Mouse (Mus musculus): ENCODE measurements around the gene Selenov.
A peak's percentile ranks its signal among the peaks of the same experiment; 100 is the strongest.

Gene Selenov

DNA sequence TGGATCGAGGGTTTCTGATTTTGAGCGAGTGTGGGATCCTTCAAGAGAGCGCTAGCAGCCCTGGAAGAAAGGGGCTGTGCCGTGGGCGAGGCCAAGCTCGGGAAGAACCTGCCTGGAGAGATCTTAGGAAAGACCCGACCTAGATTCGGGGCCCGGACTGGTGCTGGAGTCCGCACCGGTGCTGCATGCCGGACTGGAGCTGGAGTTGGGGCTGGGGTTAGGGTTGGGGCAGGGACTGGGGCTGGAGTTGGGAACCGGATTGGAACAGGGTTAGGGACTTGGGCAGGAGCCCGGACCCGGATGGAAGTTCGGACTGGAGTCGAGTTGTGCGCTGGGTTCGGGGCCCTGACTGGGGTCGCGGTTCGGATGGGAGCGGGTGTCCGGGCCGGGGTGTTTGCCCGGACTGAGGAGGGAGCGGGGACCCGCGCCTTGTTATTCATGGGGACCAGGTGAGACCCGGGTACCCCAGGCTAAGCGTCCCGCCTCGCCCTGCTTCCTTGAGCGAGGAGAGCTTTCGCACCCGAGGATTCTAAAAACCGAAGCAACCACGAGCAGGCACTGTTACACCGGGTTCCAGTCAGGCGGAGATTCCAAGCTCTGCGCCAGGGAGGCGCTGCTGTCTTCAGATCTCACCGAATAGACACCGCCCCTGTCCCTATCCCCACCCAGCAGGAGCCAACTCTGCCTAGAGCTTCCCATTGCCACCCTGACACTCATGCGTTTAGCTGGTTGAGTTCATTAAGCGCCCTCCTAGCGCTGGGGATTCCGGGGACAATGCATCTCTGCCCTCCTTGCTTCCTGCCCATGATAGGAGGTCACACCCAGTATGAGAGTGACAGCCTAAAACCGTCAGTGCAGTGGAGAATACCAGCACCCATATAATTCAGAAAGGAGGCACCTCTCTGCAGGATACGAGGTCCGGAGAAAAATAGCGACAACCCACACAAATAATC lies at the start of gene Selenov:
TSS of gene Selenov (minus strand) at position 549 of the 953 bp plus-strand sequence.
- DNase-seq: no peak

DNA sequence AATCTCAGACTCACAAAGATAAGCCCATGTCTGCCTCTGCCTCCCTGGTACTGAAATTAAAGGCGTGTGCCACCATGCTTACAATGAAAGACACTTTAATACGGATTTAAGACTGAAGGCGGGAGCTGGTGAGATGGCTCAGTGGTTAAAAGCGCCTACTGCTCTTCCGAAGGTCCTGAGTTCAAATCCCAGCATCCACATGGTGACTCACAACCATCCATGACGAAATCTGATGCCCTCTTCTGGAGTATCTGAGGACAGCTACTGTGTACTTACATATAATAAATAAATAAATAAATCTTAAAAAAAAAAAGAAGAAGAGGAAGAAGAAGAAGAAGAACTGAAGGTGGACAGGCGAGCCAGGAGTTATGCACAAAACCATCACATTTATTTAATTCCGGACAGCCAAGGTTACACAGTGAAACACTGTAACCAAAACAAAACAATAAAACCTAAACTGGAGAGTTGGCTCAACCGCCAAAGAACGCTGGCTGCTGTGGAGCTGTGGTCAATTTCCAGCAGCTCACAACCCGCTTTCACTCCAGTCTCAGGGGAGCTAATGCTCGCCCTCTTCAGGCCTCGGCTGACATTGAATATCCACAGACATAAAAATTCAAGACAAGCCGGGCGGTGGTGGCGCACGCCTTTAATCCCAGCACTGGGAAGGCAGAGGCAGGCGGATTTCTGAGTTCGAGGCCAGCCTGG lies 48.4 kb upstream of the Selenov start:
- DNase-seq: peak; percentile 64

DNA sequence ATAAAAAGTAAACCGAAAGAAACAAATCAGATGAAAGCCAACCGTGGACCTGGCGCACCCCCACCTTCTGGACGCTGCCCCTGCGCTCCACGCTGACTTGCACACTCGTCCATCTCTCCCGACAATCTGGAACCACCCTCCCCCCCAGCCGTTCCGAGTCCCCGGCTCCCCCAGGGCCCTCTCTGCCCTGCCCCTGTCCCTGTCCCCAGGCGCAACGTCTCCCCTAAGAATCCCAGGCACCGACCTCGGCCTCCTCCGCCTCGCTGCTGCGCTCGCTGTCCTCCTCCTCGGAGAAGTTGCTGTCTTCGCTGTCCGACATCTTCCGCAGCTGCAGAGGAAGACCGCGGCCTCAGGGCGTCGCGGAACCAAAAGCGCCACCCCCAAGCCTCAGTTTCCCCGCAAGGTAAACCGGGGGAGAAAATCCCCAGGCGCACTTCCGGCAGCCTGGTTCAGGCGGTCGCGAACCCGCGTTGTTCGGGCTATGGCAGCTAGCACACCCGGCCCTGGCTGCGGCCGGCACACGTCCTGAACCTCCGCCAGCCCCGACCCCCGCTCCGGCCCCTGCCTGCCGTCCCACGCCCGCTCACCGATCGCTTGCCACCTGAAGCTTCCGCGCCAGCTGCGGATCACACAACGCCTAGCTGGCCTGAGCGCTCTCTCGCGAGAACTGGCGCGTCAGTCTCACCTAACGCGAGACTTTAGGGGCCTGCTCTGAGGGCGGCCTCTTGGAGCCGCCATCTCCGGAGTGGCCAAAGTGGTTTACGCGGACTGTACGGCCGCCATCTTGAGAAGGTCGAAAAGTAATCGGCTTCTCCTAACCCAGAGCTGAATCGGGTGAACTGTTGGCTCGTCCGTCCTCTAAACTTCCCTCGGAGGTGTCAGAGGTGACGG lies 47.4 kb upstream of the Selenov start, which contains the start of gene Supt5:
TSS of gene Supt5 (minus strand) at position 639 of the 891 bp plus-strand sequence.
- DNase-seq: peak; percentile 98

DNA sequence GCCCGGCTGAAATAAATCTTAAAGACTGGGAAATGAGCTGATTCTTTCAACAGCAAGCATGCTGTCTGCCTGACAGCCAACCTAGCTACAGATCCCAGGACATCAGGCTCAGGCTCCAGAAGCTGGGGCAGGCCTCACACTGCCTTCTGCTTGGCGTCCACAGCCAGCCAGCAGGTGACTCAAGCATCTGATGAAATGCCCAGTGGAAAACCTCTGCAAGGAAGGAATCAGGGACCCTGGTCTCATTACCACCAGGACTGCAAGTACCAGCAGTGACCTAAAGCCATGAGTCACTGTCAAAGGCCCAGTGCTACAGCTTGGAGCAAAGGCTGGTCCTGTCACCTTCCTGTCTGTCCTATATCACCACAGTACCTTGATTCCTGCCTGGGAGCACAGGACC lies 44.5 kb upstream of the Selenov start:
- DNase-seq: no peak

DNA sequence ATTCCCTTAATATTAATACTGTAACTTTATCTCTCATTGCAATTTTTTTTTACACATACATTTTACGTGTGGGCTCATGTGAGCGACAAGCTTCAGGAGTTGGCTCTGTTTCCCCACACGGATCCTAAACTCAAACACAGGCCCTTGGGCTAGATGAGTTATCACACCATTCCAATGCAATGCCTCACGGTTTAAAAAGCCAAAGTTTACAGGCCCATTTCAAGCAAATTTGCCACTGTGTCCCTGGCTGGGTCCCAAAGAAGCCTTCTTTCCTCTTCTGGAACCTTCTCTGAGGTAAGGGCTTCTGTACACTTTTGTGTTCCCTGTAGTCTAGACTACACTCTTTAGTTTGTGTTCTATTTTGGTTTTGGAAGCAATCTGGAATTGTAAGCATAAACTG lies 43.5 kb upstream of the Selenov start:
- no peak for DNase-seq

DNA sequence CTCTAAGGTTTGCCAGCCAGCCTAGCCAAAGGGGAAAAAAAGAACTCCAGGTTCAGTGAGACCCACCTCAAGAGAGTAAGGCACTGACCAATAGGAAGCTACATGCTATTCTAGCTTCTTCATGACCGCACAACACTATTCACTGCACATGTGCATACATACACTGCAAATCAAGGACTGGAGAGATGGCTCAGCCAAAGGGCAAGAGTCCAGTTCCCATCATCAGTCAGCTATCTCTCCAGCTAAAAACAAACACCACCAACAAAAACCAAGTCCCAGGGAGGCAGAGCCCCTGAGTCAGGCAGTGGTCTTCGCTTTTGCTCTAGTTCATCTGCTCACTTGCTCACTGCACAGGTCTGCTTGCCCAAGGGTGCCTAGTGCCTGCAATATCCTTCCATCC lies 37.3 kb upstream of the Selenov start:
- DNase-seq: no peak

DNA sequence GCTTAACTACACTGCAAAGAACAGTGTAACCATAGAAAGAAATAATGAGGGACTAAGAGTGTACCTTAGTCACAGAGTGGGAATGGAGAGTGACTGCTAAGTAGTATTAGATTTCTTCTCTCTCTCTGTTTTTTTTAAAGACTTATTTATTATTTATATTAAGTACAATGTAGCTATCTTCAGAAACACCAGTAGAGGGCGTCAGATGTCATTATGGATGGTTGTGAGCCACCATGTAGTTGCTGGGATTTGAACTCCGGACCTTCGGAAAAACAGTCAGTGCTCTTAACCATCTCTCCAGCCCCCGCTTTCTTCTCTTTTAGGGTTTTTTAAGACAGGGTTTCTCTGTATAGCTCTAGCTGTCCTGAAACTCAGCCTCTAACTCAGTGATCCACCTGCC lies 35.5 kb upstream of the Selenov start:
- DNase-seq: no peak

DNA sequence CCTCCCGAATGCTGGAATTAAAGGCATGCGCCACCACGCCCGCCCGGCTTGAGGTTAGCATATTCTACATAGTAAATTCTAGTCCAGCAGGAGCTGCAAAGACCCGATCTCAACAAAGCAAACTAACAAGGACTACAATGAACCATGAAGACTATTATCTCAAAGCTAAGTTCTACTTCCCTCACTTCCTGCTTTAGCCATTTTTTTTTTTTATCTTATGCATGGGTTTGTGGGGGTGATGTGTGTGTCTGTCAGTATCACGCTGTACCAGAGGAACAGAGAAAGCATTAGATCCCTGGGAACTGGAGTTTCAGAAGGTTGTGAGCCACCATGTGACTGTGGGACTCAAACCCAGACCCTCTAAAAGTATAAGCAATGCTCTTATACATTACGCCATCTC lies 34.3 kb upstream of the Selenov start:
- DNase-seq: no peak

DNA sequence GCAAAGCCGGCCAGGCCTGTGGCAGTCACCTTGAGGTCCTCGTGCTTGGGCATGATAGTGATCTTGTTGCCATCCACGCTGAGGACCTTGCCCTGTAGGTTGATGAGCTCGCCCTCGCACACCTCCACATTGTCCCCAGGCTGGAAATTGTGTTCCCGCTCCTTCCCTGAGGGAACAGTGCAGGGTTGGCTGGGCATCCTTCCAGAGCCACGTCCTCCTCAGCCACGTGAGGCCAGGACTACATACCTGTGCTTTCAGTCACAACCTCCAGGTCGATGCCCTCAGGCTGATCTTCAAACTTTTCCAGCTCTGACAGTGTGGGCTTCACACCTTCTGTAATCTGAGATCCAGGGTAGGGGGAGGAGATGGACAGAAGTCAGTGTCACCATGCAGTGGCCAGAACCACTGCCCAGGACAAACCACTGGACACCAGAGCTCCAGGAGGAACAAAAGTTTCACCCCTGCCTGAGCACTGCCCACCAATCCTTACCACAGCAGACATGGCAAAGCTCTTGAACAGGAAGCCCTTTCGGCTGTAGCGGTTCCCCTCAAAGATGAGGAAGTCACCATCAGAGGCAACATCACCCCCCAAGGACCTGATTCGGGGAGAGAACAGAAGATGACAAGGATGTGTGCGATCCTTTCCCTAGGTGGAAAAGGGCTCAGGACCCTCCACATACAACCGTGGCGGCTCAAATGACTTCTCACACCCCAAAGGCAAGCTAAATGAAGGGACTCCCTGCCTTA lies 31.2 kb upstream of the Selenov start:
- DNase-seq: no peak

DNA sequence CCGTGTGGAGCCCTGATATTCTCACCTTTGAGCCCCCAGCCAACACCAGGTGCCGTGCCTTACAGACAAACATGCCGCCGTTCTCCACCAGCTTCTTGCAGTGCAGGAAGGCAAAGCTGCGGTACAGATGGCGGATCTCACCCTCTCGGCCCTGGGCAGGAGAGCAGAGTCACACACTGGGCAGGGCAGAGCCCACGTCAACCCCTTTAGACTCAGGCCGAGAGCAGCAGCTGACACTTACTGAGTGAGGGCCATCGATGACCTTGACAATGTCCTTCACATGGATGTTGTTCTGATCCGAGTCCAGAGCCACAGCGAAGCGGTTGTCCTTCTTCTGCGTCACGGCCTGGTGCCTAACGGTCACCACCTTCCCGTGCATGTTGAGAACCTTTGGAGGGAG lies 27.7 kb upstream of the Selenov start:
- no peak for DNase-seq

DNA sequence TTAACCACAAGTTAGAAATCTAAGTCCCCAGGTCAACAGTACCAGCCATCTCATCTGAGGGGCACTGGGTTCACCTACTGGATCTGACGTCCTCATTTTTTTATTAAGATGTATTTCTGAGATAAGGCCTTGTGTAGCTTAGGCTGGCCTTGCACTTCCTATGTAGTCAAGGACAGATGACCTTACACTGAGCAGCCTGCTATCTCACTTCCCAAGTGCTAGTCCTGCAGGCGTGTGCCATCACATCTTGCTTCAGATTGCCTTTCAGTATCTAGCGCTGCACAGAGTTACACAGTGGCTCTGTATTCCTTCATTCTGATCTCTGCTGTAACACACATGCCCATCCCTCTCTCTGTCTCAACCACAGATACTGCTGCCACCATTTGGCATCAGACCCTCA lies 27.1 kb upstream of the Selenov start:
- DNase-seq: no peak

DNA sequence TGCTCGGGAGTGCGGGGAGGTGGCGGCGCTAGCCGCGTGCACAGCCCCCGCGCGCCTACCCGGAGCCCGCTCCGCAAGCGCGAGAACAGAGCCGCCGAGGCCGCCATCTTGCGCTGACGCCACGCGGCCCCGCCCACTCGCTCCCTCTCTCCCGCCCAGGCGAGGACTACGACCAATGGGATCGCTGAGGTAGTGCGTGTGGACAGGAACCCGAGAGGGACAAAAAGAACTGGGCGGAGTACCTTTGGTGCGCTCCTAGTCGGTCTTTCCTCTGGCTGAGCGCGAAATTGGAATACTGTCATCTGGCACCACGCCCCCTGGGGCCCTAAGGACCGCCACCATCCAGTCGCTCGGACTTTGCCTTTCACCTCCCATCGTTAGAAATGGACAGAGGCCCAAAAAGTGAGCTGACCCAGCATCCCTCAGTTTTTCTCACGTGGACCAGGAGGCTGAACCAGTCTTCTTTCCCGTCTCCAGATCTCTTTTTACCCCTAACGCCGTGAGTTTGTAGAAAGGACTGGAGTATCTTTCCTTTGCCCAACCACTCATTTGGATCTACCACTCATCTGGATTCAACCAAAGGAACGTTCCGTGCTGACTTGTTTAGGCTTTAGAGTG lies 21.0 kb upstream of the Selenov start, which contains the start of gene Timm50:
TSS of gene Timm50 (minus strand) at position 147 of the 618 bp plus-strand sequence.
- DNase-seq: peak; percentile 98

DNA sequence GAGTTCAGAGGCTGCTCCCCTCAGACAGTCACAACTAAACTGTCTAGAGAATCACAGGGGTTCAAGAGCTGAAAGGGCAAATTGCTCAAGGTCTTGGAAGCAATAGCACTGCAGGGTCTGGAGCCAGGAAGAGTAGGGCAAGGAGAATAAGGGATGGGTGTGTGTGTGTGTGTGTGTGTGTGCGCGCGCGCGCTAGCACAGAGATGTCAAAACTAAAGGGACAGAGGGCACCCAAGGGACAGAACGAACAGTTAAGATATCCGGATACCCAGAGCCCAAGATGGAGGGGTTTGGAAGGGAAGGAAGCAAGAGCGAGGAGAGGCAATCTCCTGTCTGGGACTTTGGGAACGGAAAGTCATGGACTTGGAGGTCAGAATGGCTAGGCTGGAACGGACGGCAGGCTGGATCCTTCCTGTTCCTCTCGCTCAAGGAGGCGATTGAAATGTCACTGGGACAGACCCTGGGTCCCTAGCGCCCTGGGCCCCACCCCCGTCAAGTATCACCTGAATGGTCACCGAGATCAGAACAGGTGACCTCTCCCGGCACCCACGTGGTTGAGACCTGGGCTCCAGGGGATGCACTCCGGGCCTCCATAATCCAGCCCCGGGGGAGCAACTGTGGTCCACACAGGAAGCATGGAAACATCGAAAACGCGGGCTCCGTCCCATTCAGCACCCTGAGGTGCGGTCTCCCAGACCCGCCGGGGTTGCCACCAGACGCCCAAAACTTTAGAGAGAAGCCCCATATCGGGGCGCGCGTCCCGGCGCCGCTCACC lies 20.4 kb upstream of the Selenov start:
- DNase-seq: no peak

DNA sequence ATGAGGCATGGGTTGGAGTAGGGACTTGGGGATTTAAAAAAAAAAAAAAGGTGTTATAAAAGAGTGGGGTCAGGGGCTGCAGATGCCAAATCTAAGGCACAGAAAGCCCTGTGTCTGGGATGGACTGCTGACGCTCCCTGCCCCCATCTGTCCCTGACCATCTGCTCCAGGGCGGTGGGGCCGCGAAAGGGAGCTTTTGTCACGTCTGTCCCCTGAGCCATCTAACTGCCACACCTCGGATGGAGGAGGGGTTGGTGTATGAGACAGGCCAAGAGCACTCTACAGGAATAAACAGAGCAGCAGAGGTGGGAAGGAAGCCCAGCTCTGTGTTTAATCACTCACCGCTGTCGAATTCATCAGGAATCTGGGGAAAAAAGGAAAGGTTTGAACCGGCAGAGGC lies 18.8 kb upstream of the Selenov start:
- no peak for DNase-seq

DNA sequence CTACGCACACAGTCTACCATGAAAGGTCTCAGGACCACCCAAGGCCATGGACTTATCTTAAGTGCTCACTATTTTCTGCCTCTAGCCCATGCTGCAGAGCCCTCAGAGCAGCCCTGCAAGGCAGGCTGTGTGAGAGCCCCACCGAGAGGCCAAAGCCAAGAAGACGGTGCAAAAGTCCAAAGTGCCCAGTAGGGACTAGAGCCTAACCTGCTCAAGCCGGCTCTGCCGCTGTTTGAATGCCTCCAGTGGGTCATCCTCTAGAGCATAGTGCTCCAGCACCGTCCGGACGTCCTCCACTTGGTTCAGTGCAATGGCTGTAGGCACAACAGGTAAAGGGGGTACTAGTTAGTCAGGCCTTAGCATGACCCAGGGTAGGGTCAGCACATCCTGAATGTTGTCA lies 15.2 kb upstream of the Selenov start:
- DNase-seq: no peak

DNA sequence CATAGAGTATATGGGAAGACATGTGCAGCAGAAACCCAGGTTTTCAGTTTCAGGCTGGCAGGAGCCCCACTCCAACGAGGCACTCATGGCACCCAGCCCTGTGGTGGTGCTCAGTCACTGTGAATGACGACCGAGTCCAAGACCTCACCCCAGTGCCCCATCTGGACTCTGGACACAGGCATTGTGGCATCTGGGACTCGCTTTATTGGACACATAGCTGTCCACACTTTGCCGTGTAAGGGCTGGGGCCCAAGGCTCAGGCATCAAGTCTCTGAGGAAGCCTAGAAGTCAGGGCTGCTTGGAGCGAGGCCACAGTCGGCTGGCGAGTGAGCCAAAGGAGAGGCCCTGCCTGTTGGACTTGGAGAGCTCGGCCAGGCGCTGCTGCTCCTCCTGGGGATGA lies 14.7 kb upstream of the Selenov start:
- no peak for DNase-seq

DNA sequence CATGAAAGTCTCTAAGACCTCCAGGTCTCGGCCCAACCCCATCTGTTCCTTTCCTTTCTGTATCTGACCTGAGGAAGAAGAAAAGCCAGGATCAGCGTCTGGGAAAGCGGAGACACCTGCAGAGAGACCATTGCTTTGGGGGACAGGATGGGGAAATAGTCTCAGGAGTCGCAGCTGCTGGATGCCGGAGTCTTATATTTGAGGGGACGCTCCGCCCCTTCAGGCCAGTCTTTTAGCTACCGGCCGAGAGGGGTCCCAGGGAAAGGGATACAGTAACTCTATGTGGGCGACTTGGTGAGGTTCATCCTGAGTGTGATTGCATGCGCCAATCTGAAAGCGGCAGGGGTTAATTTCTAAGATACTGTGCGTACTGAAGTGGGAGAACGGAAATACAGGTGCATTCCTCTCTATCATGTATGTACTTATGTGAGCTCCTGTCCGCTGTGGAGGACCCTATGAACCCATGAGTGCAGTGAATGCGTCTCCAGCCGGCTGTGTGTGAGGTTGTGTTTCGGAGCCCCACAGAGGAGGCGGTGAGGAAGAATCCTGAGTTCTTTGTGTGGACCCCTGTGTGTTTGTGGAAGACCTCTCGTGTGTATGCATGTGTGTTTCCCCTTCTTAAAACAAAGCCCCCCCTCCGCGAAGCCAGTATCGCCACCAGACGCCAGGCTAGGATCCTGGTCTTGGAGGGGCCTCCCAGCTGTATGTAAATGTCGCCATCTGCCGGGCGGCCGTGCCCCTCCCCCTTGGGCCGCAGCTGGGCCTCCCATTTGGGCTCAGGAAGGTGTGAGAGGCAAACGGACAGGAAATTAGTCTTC lies 10.8 kb upstream of the Selenov start, which contains the start of gene Dll3:
TSS of gene Dll3 (minus strand) at position 623 of the 818 bp plus-strand sequence.
- DNase-seq: peak; percentile 64

DNA sequence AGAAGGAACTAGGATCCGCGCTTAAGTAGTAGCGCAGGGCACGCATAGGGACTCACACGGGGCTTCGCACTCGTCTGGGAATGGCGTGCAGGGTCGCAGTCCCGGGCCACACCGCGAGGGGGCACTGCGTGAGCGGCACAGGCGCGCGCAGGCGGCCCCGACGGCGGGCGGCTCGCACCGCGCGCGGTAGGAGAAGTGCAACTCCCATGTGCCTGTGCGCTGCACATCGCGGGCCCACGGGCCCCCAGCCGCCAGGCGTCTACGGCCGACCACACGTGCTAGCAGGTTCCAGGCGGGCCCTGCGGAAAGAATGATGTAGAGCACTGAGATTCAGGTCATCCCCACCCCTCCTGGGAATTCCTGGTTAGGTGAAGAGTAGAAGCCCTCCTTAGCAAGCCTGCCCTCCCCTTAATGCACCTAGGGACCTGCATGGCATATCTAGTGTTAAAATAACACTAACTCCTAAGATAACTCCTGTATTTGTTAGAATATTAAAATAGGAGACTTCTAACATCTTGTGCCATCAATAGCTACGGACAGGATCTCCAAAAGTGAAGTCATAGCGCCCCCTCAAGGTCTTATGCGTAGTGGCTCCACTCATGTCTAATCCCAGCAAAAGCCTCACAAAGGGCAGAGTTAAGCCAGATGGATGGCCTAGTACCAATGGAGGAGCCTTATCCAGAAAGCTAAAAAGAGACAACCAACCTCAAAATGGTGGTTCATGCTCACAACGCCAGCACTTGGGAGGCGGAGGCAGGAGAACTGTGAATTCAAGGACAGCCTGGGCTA lies 8.0 kb upstream of the Selenov start:
- peak; percentile 44 for DNase-seq

DNA sequence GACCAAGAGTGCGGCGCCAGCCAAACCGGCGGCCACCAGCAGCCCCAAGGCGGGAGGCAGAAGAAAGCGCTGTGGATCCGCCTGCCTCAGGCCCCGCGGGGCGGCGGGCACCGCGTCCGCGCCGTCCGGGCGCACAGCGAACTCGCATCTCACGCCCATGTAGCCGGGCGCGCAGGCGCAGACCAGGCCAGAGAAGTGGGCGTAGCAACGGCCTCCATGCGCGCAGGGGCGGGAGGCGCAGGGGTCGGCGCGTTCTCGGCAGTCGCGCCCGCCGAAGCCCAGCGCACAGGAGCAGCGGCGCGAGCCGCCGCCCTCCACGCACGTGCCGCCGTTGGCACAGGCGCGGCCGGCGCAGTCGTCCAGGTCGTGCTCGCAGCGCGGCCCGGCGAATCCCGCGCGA lies 3.5 kb upstream of the Selenov start:
- peak; percentile 45 for DNase-seq
